Mouse (Mus musculus): ENCODE data around the gene Jsrp1. TPM values are rescaled to one million over a fixed set of nuclear protein-coding genes. Genes with fewer than 3 reads are reported as not detected.

The Jsrp1 gene
- polyA plus RNA-seq, 1 experiment: 7.7 TPM

DNA sequence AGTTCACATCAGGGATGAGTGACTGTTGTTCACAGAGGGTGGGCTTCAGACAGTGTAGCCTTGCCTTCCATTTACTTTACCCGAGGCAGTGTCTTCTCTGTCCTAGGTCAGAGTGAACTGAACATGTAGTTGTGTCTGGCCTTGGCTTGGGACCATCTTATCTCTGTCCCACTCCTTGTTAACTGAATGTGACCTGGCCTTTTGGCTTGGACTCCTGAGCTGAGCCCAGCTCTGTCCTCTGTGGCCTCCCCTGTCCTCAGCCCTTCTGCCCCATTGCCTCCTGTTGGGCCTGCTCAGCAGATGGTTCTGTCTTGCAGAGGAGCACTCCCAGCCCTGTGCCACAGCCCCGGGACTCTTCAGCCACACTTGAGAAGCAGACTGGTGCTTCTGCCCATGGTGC is 25.8 kb downstream of the Jsrp1 start:
- WGBS: 81% methylated on average over 2 of the region's 2 CpGs
- H3K4me3 ChIP-seq (replicated peaks; ENCODE audit: extremely low read depth, low read depth, low read length): no peak overlapping the region
- H3K4me1 ChIP-seq (ENCODE audit: control insufficient read depth, insufficient read depth, low read length): no peaks in the 10 kb centered on the region
- DNase-seq: no peak
- TF ChIP-seq POLR2A (IDR thresholded peaks at IDR 0.05; ENCODE audit: borderline replicate concordance, extremely low read depth, low read depth, low read length) (no peak), CTCF (IDR thresholded peaks at IDR 0.05; ENCODE audit: insufficient read depth, low read length) (no peak)

DNA sequence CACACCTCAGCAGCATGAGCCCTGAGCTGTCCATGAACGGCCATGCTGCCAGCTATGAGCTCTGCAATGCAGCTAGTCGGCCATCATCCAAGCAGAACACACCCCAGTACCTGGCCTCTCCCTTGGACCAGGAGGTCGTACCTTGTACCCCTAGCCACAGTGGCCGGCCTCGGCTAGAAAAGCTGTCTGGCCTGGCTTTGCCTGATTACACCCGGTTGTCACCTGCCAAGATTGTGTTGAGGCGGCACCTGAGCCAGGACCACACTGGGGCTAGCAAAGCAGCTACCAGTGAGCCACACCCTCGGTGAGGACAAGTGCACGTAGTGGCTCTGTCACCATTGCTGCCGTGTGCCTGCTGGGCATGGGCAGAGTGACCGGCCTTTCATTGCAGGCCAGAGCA is 27.3 kb downstream of the Jsrp1 start:
- WGBS: 90% methylated on average over 11 of the region's 11 CpGs
- H3K4me1 ChIP-seq (ENCODE audit: control insufficient read depth, insufficient read depth, low read length): no peaks in the 10 kb centered on the region
- no peak for TF ChIP-seq CTCF (IDR thresholded peaks at IDR 0.05; ENCODE audit: insufficient read depth, low read length)
- no peak for TF ChIP-seq POLR2A (IDR thresholded peaks at IDR 0.05; ENCODE audit: borderline replicate concordance, extremely low read depth, low read depth, low read length)
- DNase-seq: no peak
- H3K4me3 ChIP-seq (replicated peaks; ENCODE audit: extremely low read depth, low read depth, low read length): no peak overlapping the region

DNA sequence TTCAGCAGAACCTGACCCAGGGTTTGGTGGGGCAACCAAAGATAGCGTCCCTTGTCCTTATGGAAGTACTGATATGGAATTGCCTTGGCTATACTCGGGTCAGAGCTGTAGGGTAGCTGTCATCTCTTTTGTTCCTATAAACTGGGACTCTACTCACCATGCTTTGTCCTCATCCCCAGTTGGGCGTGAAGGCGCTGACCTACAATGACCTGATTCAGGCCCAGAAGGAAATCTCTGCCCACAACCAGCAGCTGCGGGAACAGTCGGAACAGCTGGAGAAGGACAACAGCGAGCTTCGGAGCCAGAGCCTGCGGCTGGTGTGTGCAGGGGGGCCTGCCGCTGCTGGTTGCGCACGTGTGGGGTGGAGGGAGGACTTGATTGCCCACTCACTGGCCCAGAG is 28.4 kb downstream of the Jsrp1 start:
- Histone ChIP-seq H3K4me1 (ENCODE audit: control insufficient read depth, insufficient read depth, low read length) (no peaks in the 10 kb centered on the region), H3K4me3 (replicated peaks; ENCODE audit: extremely low read depth, low read depth, low read length) (no peak overlapping the region)
- no peak for DNase-seq
- 85% methylated on average over 12 of the region's 12 CpGs for whole genome bisulfite sequencing
- TF ChIP-seq POLR2A (IDR thresholded peaks at IDR 0.05; ENCODE audit: borderline replicate concordance, extremely low read depth, low read depth, low read length): no peak
- no peak for TF ChIP-seq CTCF (IDR thresholded peaks at IDR 0.05; ENCODE audit: insufficient read depth, low read length)

DNA sequence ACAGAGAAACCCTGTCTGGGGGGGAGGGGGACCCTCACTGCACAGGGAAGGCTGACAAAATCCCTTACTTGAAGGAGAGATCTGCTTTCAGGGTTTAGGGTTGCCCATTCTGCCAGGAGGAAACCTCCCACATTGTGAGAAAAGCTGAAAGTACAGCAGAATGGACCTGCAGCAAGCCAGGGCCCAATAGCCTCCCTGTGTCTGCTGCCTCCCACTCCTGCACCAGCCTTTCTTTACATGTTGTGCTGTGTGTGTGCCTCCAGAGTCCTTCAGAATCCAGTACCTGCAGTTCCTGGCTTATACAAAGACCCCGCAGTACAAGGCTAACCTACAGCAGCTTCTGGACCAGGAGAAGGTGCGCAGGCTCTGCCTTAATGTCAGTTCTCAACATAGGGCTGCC is 29.0 kb downstream of the Jsrp1 start:
- 98% methylated on average over 2 of the region's 2 CpGs for WGBS

DNA sequence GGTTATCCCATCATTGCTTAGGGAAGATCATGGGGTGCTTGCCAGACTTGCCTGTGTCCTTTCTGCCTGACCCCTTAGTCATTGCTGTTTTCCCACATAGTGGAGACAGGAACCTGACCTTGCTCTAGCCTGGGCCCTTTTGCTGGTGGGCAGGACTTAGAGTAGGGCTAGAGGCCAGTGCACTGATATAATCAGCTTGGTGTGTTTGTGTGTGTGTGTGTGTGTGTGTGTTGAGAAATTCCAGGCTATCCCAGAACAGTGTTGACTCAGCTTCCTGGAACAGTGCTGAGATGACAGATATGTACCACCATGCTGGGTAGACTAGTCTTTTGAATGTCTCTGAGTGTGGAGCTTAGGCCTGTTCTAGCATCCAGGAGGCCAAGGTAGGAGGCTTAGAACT is 33.7 kb downstream of the Jsrp1 start:
- no peak for DNase-seq
- Histone ChIP-seq H3K4me1 (ENCODE audit: control insufficient read depth, insufficient read depth, low read length) (no peaks in the 10 kb centered on the region), H3K4me3 (replicated peaks; ENCODE audit: extremely low read depth, low read depth, low read length) (no peak overlapping the region)
- TF ChIP-seq CTCF (IDR thresholded peaks at IDR 0.05; ENCODE audit: insufficient read depth, low read length): no peak
- TF ChIP-seq POLR2A (IDR thresholded peaks at IDR 0.05; ENCODE audit: borderline replicate concordance, extremely low read depth, low read depth, low read length): no peak

More for the DNA sequence above, 29.0 kb downstream of the Jsrp1 start:
- TF ChIP-seq CTCF (IDR thresholded peaks at IDR 0.05; ENCODE audit: insufficient read depth, low read length): no peak
- TF ChIP-seq POLR2A (IDR thresholded peaks at IDR 0.05; ENCODE audit: borderline replicate concordance, extremely low read depth, low read depth, low read length): no peak
- Histone ChIP-seq H3K4me3 (replicated peaks; ENCODE audit: extremely low read depth, low read depth, low read length) (no peak overlapping the region), H3K4me1 (ENCODE audit: control insufficient read depth, insufficient read depth, low read length) (no peaks in the 10 kb centered on the region)
- no peak for DNase-seq

DNA sequence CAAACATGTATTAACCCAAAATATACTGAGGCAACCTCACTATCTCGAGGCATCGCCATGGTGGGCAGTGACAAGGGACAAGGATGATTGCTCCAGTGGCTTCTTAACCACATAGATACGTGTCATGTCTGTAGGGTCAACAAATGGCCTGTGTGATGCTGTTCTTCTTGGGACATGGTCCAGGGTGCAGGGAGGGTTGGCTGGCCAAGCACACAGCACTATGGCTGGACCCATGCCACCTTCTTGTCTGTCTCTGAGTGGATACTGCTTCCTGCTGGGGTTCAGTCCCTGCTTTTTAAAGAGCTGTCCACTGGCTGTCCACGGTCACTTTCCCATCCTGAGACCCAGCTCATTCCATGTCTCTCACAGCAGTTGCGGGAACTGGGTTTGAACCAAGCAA is 36.2 kb downstream of the Jsrp1 start:
- WGBS: 83% methylated on average over 5 of the region's 5 CpGs
- TF ChIP-seq CTCF (IDR thresholded peaks at IDR 0.05; ENCODE audit: insufficient read depth, low read length) (no peak), POLR2A (IDR thresholded peaks at IDR 0.05; ENCODE audit: borderline replicate concordance, extremely low read depth, low read depth, low read length) (no peak)
- no peaks in the 10 kb centered on the region for H3K4me1 ChIP-seq (ENCODE audit: control insufficient read depth, insufficient read depth, low read length)
- DNase-seq: no peak
- H3K4me3 ChIP-seq (replicated peaks; ENCODE audit: extremely low read depth, low read depth, low read length): no peak overlapping the region

DNA sequence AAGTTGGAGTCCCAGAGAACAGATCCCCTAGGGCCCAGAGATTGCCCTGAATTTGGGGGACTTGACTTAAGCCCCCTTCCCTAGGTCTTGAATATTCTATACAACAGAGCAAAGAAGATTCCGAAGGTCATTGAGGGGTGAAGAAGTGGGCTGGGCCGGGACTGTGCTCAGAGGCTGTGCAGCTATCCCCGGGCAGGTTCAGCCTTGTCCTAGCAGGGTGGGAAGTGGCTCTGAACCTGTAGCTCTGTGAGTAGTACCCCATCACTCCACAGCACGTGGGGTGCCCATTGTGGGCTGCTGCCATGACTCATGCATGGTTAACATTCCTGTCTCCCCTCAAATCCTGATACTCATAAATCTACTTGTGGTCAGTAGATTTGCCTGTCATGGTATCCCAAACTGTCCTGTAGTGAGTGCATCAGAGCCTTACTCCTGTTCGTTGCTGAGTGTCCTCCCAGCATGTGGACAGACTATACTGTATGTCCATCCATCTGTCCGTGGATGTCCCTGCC is 36.9 kb downstream of the Jsrp1 start:
- 85% methylated on average over 6 of the region's 6 CpGs for WGBS
- TF ChIP-seq POLR2A (IDR thresholded peaks at IDR 0.05; ENCODE audit: borderline replicate concordance, extremely low read depth, low read depth, low read length): no peak
- no peak for TF ChIP-seq CTCF (IDR thresholded peaks at IDR 0.05; ENCODE audit: insufficient read depth, low read length)
- DNase-seq: no peak
- H3K4me1 ChIP-seq (ENCODE audit: control insufficient read depth, insufficient read depth, low read length): no peaks in the 10 kb centered on the region
- no peak overlapping the region for H3K4me3 ChIP-seq (replicated peaks; ENCODE audit: extremely low read depth, low read depth, low read length)

DNA sequence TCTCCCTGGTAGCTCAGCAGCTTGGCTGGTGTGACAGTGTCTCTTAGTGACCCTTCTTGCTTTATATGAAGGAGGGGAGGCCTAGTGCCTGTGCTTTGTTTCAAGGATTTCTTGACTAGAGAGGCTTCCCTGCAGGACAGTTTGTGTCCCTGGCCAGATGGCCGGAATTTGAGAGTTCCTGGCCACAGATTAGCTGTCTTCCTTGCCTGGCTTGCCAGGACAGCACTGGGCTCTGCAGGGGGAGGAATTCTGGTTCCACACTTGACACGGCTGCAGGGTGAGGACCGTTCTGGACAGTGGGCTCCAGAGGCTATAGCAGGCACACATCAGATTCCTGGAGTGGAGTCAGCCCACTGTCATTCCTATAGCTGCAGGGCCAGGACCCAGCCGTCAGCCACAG is 37.6 kb downstream of the Jsrp1 start:
- no peak for DNase-seq
- WGBS: 89% methylated on average over 4 of the region's 4 CpGs
- Histone ChIP-seq H3K4me1 (ENCODE audit: control insufficient read depth, insufficient read depth, low read length) (no peaks in the 10 kb centered on the region), H3K4me3 (replicated peaks; ENCODE audit: extremely low read depth, low read depth, low read length) (no peak overlapping the region)
- TF ChIP-seq CTCF (IDR thresholded peaks at IDR 0.05; ENCODE audit: insufficient read depth, low read length) (no peak), POLR2A (IDR thresholded peaks at IDR 0.05; ENCODE audit: borderline replicate concordance, extremely low read depth, low read depth, low read length) (no peak)

DNA sequence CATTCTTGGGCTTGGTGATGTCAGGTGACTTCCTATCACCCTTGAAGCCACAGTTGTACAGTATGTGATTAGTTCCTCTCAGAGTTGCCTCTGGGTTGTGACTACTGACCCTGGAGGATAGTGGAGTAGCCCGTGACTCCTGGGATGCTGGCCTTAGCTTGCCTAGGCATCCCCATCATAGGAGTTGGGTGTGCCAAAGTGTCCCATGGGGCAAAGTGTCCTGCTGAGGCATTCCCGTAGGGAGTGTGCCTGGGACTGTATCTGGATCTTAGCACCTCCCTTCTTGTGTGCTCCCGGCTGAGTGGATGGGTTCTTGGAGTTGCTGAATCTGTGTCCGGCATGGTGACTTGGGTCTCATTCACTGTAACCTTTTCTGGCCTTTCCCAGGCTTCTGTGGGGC is 38.3 kb downstream of the Jsrp1 start:
- no peak overlapping the region for H3K4me3 ChIP-seq (replicated peaks; ENCODE audit: extremely low read depth, low read depth, low read length)
- DNase-seq: no peak
- H3K4me1 ChIP-seq (ENCODE audit: control insufficient read depth, insufficient read depth, low read length): no peaks in the 10 kb centered on the region
- 84% methylated on average over 4 of the region's 4 CpGs for WGBS
- no peak for TF ChIP-seq CTCF (IDR thresholded peaks at IDR 0.05; ENCODE audit: insufficient read depth, low read length)
- no peak for TF ChIP-seq POLR2A (IDR thresholded peaks at IDR 0.05; ENCODE audit: borderline replicate concordance, extremely low read depth, low read depth, low read length)

DNA sequence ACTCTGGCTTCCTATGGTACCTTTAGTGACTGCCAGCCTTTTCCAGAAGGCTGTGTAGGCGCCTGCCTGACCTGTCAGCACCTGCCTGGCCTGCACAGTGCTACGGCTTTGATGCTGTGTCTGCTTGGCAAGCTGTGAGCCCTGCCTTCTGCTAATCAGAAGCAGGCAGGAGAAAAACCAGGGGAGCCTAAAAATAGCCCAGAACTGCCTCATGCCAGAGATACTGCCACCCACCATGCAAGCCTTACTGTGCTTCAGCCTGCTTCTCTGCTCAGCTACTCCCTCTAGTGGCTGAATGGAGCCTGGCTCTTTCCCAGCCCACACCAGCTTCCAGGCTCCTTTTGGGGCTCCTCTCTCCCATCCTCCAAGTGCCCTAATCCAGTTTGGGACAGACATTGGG is 38.7 kb downstream of the Jsrp1 start:
- DNase-seq: peak; percentile 68
- peak; percentile 96 for TF ChIP-seq CTCF (IDR thresholded peaks at IDR 0.05; ENCODE audit: insufficient read depth, low read length)
- TF ChIP-seq POLR2A (IDR thresholded peaks at IDR 0.05; ENCODE audit: borderline replicate concordance, extremely low read depth, low read depth, low read length): no peak
- Histone ChIP-seq H3K4me3 (replicated peaks; ENCODE audit: extremely low read depth, low read depth, low read length) (no peak overlapping the region), H3K4me1 (ENCODE audit: control insufficient read depth, insufficient read depth, low read length) (no peaks in the 10 kb centered on the region)
- 36% methylated on average over 2 of the region's 2 CpGs for WGBS

Data from lung, adult 2 months (tissue).